Comparison of ENCODE assay signal across 8 mouse cellular contexts in the genomic region with DNA sequence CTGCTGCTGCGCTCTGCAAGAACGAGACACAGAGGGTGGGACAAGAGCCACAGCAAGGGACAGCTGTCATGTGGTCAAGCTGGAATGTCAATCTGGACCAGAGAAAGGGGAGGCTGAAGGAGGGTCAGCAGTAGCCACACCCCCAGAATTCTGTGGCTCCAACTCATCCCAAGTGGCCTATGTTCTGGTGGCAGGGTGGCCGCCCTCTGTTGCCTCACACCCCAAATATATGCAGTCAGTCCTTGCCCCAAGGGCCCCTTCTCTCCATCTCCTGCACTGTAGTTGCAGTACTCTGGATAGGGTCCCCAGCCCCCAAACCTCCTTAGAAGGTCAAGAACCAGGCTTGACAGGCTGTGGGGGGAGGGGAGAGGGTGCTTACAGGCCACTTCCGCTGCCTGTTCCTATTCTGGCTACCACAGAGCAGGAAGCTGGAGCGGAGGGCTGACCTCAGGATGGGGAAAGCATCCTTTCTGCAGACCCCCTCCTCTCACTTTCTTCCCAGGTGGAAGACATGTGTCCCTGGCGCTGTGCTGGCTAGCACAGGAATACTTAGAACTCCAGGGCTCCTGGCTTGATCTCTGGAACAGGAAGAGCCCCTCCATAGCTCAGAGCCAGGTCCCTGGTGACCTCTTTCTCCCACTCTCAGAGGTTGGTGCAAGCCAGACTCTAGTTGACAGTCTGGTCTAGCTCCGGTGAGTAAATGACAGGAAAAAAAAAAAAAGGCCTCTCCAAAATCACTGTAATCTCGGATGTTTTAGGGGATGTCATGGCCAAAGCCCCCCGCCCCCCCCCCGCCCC. TPM values are rescaled to one million over a fixed set of nuclear protein-coding genes. Genes with fewer than 3 reads are reported as not detected.
DNase-seq lines count a peak whose midpoint lies in the region; ATAC-seq and TF ChIP-seq lines count a peak whose summit lies in the region.

No protein-coding gene starts in this region.

- H3K9ac ChIP-seq in stomach, postnatal 0 days (ENCODE audit: low read length), result no peak overlapping the region

- peak; percentile 65 to 70 for DNase-seq in right cerebral cortex, postnatal 10 days (ENCODE audit: low spot score in 2 of 2)
- DNase-seq in right cerebral cortex, adult 18-20 months, result no peak
- peak; percentile 71 for DNase-seq in kidney, adult 2 months
- DNase-seq in lung, postnatal 36 days, result peak; percentile 61
- DNase-seq in stomach, postnatal 0 days (ENCODE audit: low spot score), result peak; percentile 18
- DNase-seq in urinary bladder, adult 18-20 months (ENCODE audit: low spot score in 2 of 2), result no peak
- DNase-seq in thymus, adult 18-20 months, result no peak

- peak overlapping the region; percentile 44 for H3K4me2 ChIP-seq in stomach, postnatal 0 days (replicated peaks; ENCODE audit: low read depth)

- 40% methylated on average over 10 of the region's 10 CpGs for WGBS in kidney, adult 2 months
- 46% methylated on average over 9 of the region's 10 CpGs for WGBS in stomach, postnatal 0 days

- TF ChIP-seq POLR2A in kidney, adult 2 months (IDR thresholded peaks at IDR 0.05; ENCODE audit: low read depth, low read length), result no peak

- H3K27ac ChIP-seq in kidney, adult 2 months (ENCODE audit: insufficient read depth, low read depth, low read length), result peak overlapping the region; percentile 45; the same call in 1 of the 2 replicates
- peak overlapping the region; percentile 63; the same call in 1 of the 2 replicates for H3K27ac ChIP-seq in stomach, postnatal 0 days (replicated peaks)

- ATAC-seq in granulocyte monocyte progenitor cell, adult 5-6 weeks (replicated peaks; ENCODE audit: poor library complexity, severe bottlenecking), result peak; percentile 50
- no peak for ATAC-seq in stomach, postnatal 0 days (ENCODE audit: low FRiP score, low TSS enrichment)

- no peak for TF ChIP-seq EP300 in stomach, postnatal 0 days (optimal IDR thresholded peaks at IDR 0.05)

- no peaks in the 10 kb centered on the region for H3K9me3 ChIP-seq in stomach, postnatal 0 days (ENCODE audit: control insufficient read depth, low read length)

- TF ChIP-seq CTCF in kidney, adult 2 months (conservative IDR thresholded peaks at IDR 0.05; ENCODE audit: insufficient read depth, insufficient read length, low read depth, low read length), result no peak
- TF ChIP-seq CTCF in stomach, postnatal 0 days (IDR thresholded peaks at IDR 0.05; ENCODE audit: low read depth), result no peak

- H3K4me3 ChIP-seq in kidney, adult 2 months (ENCODE audit: insufficient read depth, low read depth, low read length), result no peak overlapping the region
- H3K4me3 ChIP-seq in stomach, postnatal 0 days (ENCODE audit: low read depth, low read length), result no peak overlapping the region

- H3K36me3 ChIP-seq in kidney, adult 2 months (ENCODE audit: control insufficient read depth, insufficient read depth, low read length), result no peaks in the 10 kb centered on the region
- H3K36me3 ChIP-seq in stomach, postnatal 0 days (ENCODE audit: control insufficient read depth, insufficient read depth, low read length), result no peaks in the 10 kb centered on the region; the same call in 1 of the 2 replicates

- H3K4me1 ChIP-seq in kidney, adult 2 months (ENCODE audit: control insufficient read depth, insufficient read depth, low read length), result no peaks in the 10 kb centered on the region
- peaks cover 8% of the 10 kb centered on the region for H3K4me1 ChIP-seq in stomach, postnatal 0 days (replicated peaks; ENCODE audit: control insufficient read depth, insufficient read depth)

- H3K27me3 ChIP-seq in kidney, adult 2 months (replicated peaks; ENCODE audit: control insufficient read depth, insufficient read depth, low read length), result no peaks in the 10 kb centered on the region
- no peaks in the 10 kb centered on the region for H3K27me3 ChIP-seq in stomach, postnatal 0 days (ENCODE audit: control insufficient read depth, insufficient read depth, low read length)

RNA-seq across cellular contexts. Expression of gene Isyna1, which starts 6.5 kb away (rescaled TPM):
- 30.8 and 66.6 TPM in 2 replicates for total RNA-seq in granulocyte monocyte progenitor cell, adult 5-6 weeks (2014; fragmentation: Nextera tagmentation)
- 35.2 and 38.6 TPM in 2 replicates for total RNA-seq in granulocyte monocyte progenitor cell, adult 5-6 weeks (2017)
- 127 and 159 TPM in 2 replicates for polyA plus RNA-seq in kidney, adult 2 months (2012; rRNA removed)
- polyA plus RNA-seq in stomach, postnatal 0 days (2015; fragmentation: Nextera tagmentation; extraction: Ambion mirVana), result 37.4 and 39.3 TPM in 2 replicates

RNA-seq across cellular contexts. Expression of gene Ssbp4, which starts 8.0 kb away (rescaled TPM):
- total RNA-seq in granulocyte monocyte progenitor cell, adult 5-6 weeks (2014; fragmentation: Nextera tagmentation), result 53.8 and 75.4 TPM in 2 replicates
- total RNA-seq in granulocyte monocyte progenitor cell, adult 5-6 weeks (2017), result 35.2 and 87.9 TPM in 2 replicates
- polyA plus RNA-seq in kidney, adult 2 months (2012; rRNA removed), result 84.9 and 123 TPM in 2 replicates
- 66.7 and 83.8 TPM in 2 replicates for polyA plus RNA-seq in stomach, postnatal 0 days (2015; fragmentation: Nextera tagmentation; extraction: Ambion mirVana)

RNA-seq across cellular contexts. Expression of gene Lrrc25, which starts 15.3 kb away (rescaled TPM):
- total RNA-seq in granulocyte monocyte progenitor cell, adult 5-6 weeks (2014; fragmentation: Nextera tagmentation), result 2.9 and 5.2 TPM in 2 replicates
- total RNA-seq in granulocyte monocyte progenitor cell, adult 5-6 weeks (2017), result 1.1 and 3.1 TPM in 2 replicates
- polyA plus RNA-seq in kidney, adult 2 months (2012; rRNA removed), result 3.2 and 3.5 TPM in 2 replicates
- 2.3 and 2.7 TPM in 2 replicates for polyA plus RNA-seq in stomach, postnatal 0 days (2015; fragmentation: Nextera tagmentation; extraction: Ambion mirVana)

RNA-seq across cellular contexts. Expression of gene Gdf15, which starts 31.6 kb away (rescaled TPM):
- total RNA-seq in granulocyte monocyte progenitor cell, adult 5-6 weeks (2014; fragmentation: Nextera tagmentation), result not detected in 2 replicates
- total RNA-seq in granulocyte monocyte progenitor cell, adult 5-6 weeks (2017), result 0.67 TPM in 1 of 2 replicates, not detected in the other
- polyA plus RNA-seq in kidney, adult 2 months (2012; rRNA removed), result 11.2 and 17.8 TPM in 2 replicates
- polyA plus RNA-seq in stomach, postnatal 0 days (2015; fragmentation: Nextera tagmentation; extraction: Ambion mirVana), result 0.30 and 0.33 TPM in 2 replicates

RNA-seq across cellular contexts. Expression of gene Pgpep1, which starts 59.5 kb away (rescaled TPM):
- total RNA-seq in granulocyte monocyte progenitor cell, adult 5-6 weeks (2014; fragmentation: Nextera tagmentation), result 8.5 and 31.0 TPM in 2 replicates
- total RNA-seq in granulocyte monocyte progenitor cell, adult 5-6 weeks (2017), result 6.5 and 6.9 TPM in 2 replicates
- polyA plus RNA-seq in kidney, adult 2 months (2012; rRNA removed), result 296 TPM in 2 replicates
- polyA plus RNA-seq in stomach, postnatal 0 days (2015; fragmentation: Nextera tagmentation; extraction: Ambion mirVana), result 23.3 and 25.2 TPM in 2 replicates

Comparison
In these comparisons a context has a peak if more than half of its experiments do, and no peak if none do; other contexts are left out.
1. DNase-seq: peak in right cerebral cortex, postnatal 10 days (2 of 2), kidney, adult 2 months (single experiment), lung, postnatal 36 days (single experiment) and stomach, postnatal 0 days (single experiment); none in right cerebral cortex, adult 18-20 months (single experiment), urinary bladder, adult 18-20 months (0 of 2) and thymus, adult 18-20 months (0 of 2).